ENCODE assay signal across 12 mouse cellular contexts in genomic region chr5:129169567-129169966, GRCm38 (mm10).
A peak's percentile ranks its signal among the peaks of the same experiment; 100 is the strongest.
DNase-seq lines count a peak whose midpoint lies in the region; ATAC-seq lines count a peak whose summit lies in the region.
"Had no signal": no experiment of that assay in that cellular context is flagged by ENCODE, and none has a peak within 500 bp of the region (broad histone marks: within the 10 kb centered on the region; RNA-seq: fewer than 3 reads in every experiment).

No protein-coding gene starts in this region.

- no peak for DNase-seq in heart, adult 9 months (ENCODE audit: low spot score in 2 of 2)
- no peak for DNase-seq in midbrain, embryonic 10.5 days (ENCODE audit: low spot score)
- DNase-seq in embryo, embryonic 10 days (ENCODE audit: low spot score), result peak; percentile 60
- peak; percentile 41 for DNase-seq in limb, embryonic 11.5 days (ENCODE audit: low spot score)
- DNase-seq in lung, postnatal 10 days, result no peak
- DNase-seq: adrenal gland, adult 8-10 months; cerebellum, adult 2 months; lung, postnatal 36 days had no signal

- H3K27ac ChIP-seq in heart, embryonic 15.5 days, result 0 out of 2 replicates have a peak overlapping the region, but pooled peaks have one; percentile 18
- H3K27ac ChIP-seq in midbrain, embryonic 10.5 days (replicated peaks), result peak overlapping the region; percentile 68
- no peak overlapping the region for H3K27ac ChIP-seq in midbrain, embryonic 16.5 days (ENCODE audit: low read length)
- H3K27ac ChIP-seq in limb, embryonic 11.5 days (replicated peaks; ENCODE audit: low read depth, low read length), result no peak overlapping the region

- no peak overlapping the region for H3K9ac ChIP-seq in heart, embryonic 15.5 days
- H3K9ac ChIP-seq in midbrain, embryonic 16.5 days (ENCODE audit: low read depth, low read length), result no peak overlapping the region
- no peak overlapping the region for H3K9ac ChIP-seq in limb, embryonic 11.5 days (ENCODE audit: low read length)

- WGBS in heart, embryonic 15.5 days, result 35% methylated on average over 4 of the region's 4 CpGs
- WGBS in midbrain, embryonic 10.5 days, result 25% methylated on average over 4 of the region's 4 CpGs
- 9% methylated on average over 4 of the region's 4 CpGs for WGBS in midbrain, embryonic 16.5 days
- 0% methylated on average over 4 of the region's 4 CpGs for WGBS in limb, embryonic 11.5 days

- peaks cover 7% of the 10 kb centered on the region for H3K4me1 ChIP-seq in heart, embryonic 15.5 days (replicated peaks)
- H3K4me1 ChIP-seq in midbrain, embryonic 10.5 days, result peaks cover 16% of the 10 kb centered on the region
- no peaks in the 10 kb centered on the region for H3K4me1 ChIP-seq in midbrain, embryonic 16.5 days (ENCODE audit: control insufficient read depth, insufficient read depth, low read length)
- H3K4me1 ChIP-seq in limb, embryonic 11.5 days (ENCODE audit: control insufficient read depth, insufficient read depth, low read length), result peaks cover 9% of the 10 kb centered on the region

- no peak for ATAC-seq in heart, embryonic 15.5 days (replicated peaks; ENCODE audit: insufficient number of reproducible peaks, insufficient read depth, low FRiP score, low read depth)
- ATAC-seq in midbrain, embryonic 16.5 days, result no peak
- ATAC-seq in limb, embryonic 11.5 days (ENCODE audit: insufficient number of reproducible peaks, low FRiP score, low TSS enrichment, low read depth), result no peak
- no peak for ATAC-seq in inflammation-experienced regulatory T-cells, adult 6 months
- ATAC-seq: intestine, embryonic 16.5 days had no signal

- no peak overlapping the region for H3K4me2 ChIP-seq in heart, embryonic 15.5 days
- no peak overlapping the region for H3K4me2 ChIP-seq in midbrain, embryonic 16.5 days (ENCODE audit: low read length)
- no peak overlapping the region for H3K4me2 ChIP-seq in limb, embryonic 11.5 days (ENCODE audit: low read depth, severe bottlenecking)

- H3K9me3 ChIP-seq in heart, embryonic 15.5 days (replicated peaks), result no peaks in the 10 kb centered on the region
- H3K9me3 ChIP-seq in midbrain, embryonic 10.5 days (replicated peaks), result no peaks in the 10 kb centered on the region
- H3K9me3 ChIP-seq in midbrain, embryonic 16.5 days (replicated peaks; ENCODE audit: control insufficient read depth, low read length, poor library complexity, severe bottlenecking), result no peaks in the 10 kb centered on the region
- H3K9me3 ChIP-seq in limb, embryonic 11.5 days (ENCODE audit: control insufficient read depth, low read length), result no peaks in the 10 kb centered on the region

- H3K27me3 ChIP-seq in heart, embryonic 15.5 days, result no peaks in the 10 kb centered on the region
- no peaks in the 10 kb centered on the region for H3K27me3 ChIP-seq in midbrain, embryonic 10.5 days (ENCODE audit: low read depth, poor library complexity, severe bottlenecking)
- H3K27me3 ChIP-seq in midbrain, embryonic 16.5 days (ENCODE audit: control insufficient read depth, insufficient read depth, low read depth, low read length), result no peaks in the 10 kb centered on the region
- no peaks in the 10 kb centered on the region for H3K27me3 ChIP-seq in limb, embryonic 11.5 days (ENCODE audit: control insufficient read depth, insufficient read depth, low read length)

- H3K4me3 ChIP-seq in heart, embryonic 15.5 days, result no peak overlapping the region
- no peak overlapping the region for H3K4me3 ChIP-seq in midbrain, embryonic 10.5 days
- H3K4me3 ChIP-seq in midbrain, embryonic 16.5 days (ENCODE audit: low read depth, low read length), result no peak overlapping the region
- H3K4me3 ChIP-seq in limb, embryonic 11.5 days (ENCODE audit: low read depth, low read length), result no peak overlapping the region

- H3K36me3 ChIP-seq in heart, embryonic 15.5 days, result no peaks in the 10 kb centered on the region
- no peaks in the 10 kb centered on the region for H3K36me3 ChIP-seq in midbrain, embryonic 10.5 days
- no peaks in the 10 kb centered on the region for H3K36me3 ChIP-seq in midbrain, embryonic 16.5 days (ENCODE audit: control insufficient read depth, insufficient read depth, low read length)
- no peaks in the 10 kb centered on the region for H3K36me3 ChIP-seq in limb, embryonic 11.5 days (ENCODE audit: control insufficient read depth, insufficient read depth, low read length)

Comparison
In these comparisons a context has a peak if more than half of its experiments do, and no peak if none do; other contexts are left out.
1. H3K27ac ChIP-seq: peak in heart, embryonic 15.5 days (single experiment) and midbrain, embryonic 10.5 days (single experiment); none in midbrain, embryonic 16.5 days (single experiment) and limb, embryonic 11.5 days (single experiment).
2. DNase-seq: peak in embryo, embryonic 10 days (single experiment) and limb, embryonic 11.5 days (single experiment); none in heart, adult 9 months (0 of 2), midbrain, embryonic 10.5 days (single experiment) and lung, postnatal 10 days (single experiment).